Mouse (Mus musculus) heart, adult 2 months (tissue): ENCODE measurements at regions not wholly inside any gene's neighbourhood (a gene's known extent, or its start where the extent isn't known, plus 50 kb on each side); places are given as distances from the start of the nearest gene placed in this dataset.

Source experiments
- CTCF ChIP-seq: fragments of 200-600 bp; IDR thresholded peaks from 2 replicates; pipeline ENCODE4 v1.8.1; 2022; ENCODE audit warnings: antibody characterized with exemption, mild to moderate bottlenecking, moderate library complexity
- EP300 ChIP-seq: fragments of 200-500 bp; IDR thresholded peaks from 2 replicates; pipeline ENCODE4 v1.6.1; 2011; ENCODE audit warnings: low read depth, low read length, control low read depth; ENCODE audit not compliant: insufficient read depth
- POLR2A ChIP-seq: fragments of 200-500 bp; IDR thresholded peaks from 2 replicates; pipeline ENCODE4 v1.6.1; 2011; ENCODE audit warnings: mild to moderate bottlenecking, low read depth, low read length, control low read depth; ENCODE audit not compliant: insufficient read depth

- TF ChIP-seq CTCF (no peak), EP300 (no peak), POLR2A (no peak)
These were observed 174.7 kb downstream of the 1700129C05Rik start for GRCm38 (mm10) chr14:58967975-58968374.
